Mouse (Mus musculus): Measurements from ENCODE around the gene Gm21732. TPM values are rescaled to one million over a fixed set of nuclear protein-coding genes. Genes with fewer than 3 reads are reported as not detected.

The Gm21732 gene
- total RNA-seq (2023): not detected

GRCm38 (mm10) chrY:38575591-38575990 is at the start of gene Gm21732:
Gm21732 (minus strand) TSS chrY:38575691.

Other genes with a start within 250 kb of the Gm21732 start
- not detected for gene Gm20897, start 73.5 kb downstream of the Gm21732 start, total RNA-seq (2023)